Mouse (Mus musculus) stomach, embryonic 14.5 days (tissue): ENCODE results near the gene Smim6. TPM values are rescaled to one million over a fixed set of nuclear protein-coding genes. Genes with fewer than 3 reads are reported as not detected.

Experiments used
- ATAC-seq: fragments of 200-750 bp; cut with Nextera tagmentation; 2 replicates; pipeline ENCODE4 v1.8.0; 2017; ENCODE audit warnings: low read depth, moderate TSS enrichment; ENCODE audit not compliant: insufficient number of reproducible peaks, insufficient read depth, low FRiP score
- H3K27ac ChIP-seq: fragments of 300-500 bp; sonication (generic); 2 replicates; pipeline ENCODE4 v1.5.1; 2014; ENCODE audit warnings: mild to moderate bottlenecking, low read length, moderate library complexity, mixed read lengths
- H3K27me3 ChIP-seq: fragments of 300-500 bp; sonication (generic); 2 replicates; pipeline ENCODE4 v1.6.1; 2014; ENCODE audit warnings: low read length, control low read depth, mixed read lengths; ENCODE audit not compliant: control insufficient read depth, insufficient read depth
- H3K36me3 ChIP-seq: fragments of 300-500 bp; sonication (generic); 2 replicates; pipeline ENCODE4 v1.6.1; 2014; ENCODE audit warnings: mild to moderate bottlenecking, control low read depth, low read length, moderate library complexity, mixed read lengths; ENCODE audit not compliant: control insufficient read depth, insufficient read depth
- H3K4me1 ChIP-seq: fragments of 300-500 bp; sonication (generic); 2 replicates; pipeline ENCODE4 v1.6.1; 2014; ENCODE audit warnings: low read length, control low read depth, mixed read lengths; ENCODE audit not compliant: control insufficient read depth, insufficient read depth
- H3K4me2 ChIP-seq: fragments of 300-500 bp; sonication (generic); replicated peaks from 2 replicates; pipeline ENCODE4 v1.6.1; 2014; ENCODE audit warnings: low read depth, low read length, control low read depth
- H3K4me3 ChIP-seq: fragments of 300-500 bp; sonication (generic); 2 replicates; pipeline ENCODE4 v1.5.1; 2014; ENCODE audit warnings: low read depth, low read length, control low read depth
- H3K9ac ChIP-seq: fragments of 300-500 bp; sonication (generic); replicated peaks from 2 replicates; pipeline ENCODE4 v1.6.1; 2014; ENCODE audit warnings: low read depth, mild to moderate bottlenecking, control low read depth, low read length, moderate library complexity, mixed read lengths
- H3K9me3 ChIP-seq: fragments of 300-500 bp; sonication (generic); 2 replicates; pipeline ENCODE4 v1.6.1; 2016; ENCODE audit warnings: low read depth, low read length, control low read depth; ENCODE audit not compliant: control insufficient read depth
- WGBS: fragments of 180-500 bp; shearing (Covaris S2); extraction: QIAGEN DNeasy Blood & Tissue Kit; methylation state at CpG from one replicate; pipeline ENCODE4 v1.1.7; 2014; 5-methylcytosine and 5-hydroxymethylcytosine counted together
- polyA plus RNA-seq: library from polyadenylated mRNA; unstranded; fragments of >200 nt; fragmentation: Nextera tagmentation; extraction: Ambion mirVana; gene quantifications from 2 replicates; pipeline ENCODE4 v1.2.1, GENCODE M21; 2014

Smim6 gene
- 35.9 and 41.9 TPM in 2 replicates for polyA plus RNA-seq

GRCm38 (mm10) chr11:115911632-115912376 lies at the start of gene Smim6:
Gene Smim6, plus strand, starts transcription at chr11:115912017.
- H3K9me3 ChIP-seq: no peaks in the 10 kb centered on the region
- peak within 1 kb of the TSS; percentile 93 for H3K27ac ChIP-seq
- 0 out of 2 replicates have a peak within 1 kb of the TSS, but pooled peaks have one; percentile 11 for H3K9ac ChIP-seq
- peaks cover 14% of the 10 kb centered on the region; the same call in 1 of the 2 replicates for H3K36me3 ChIP-seq
- H3K4me2 ChIP-seq: peak within 1 kb of the TSS; percentile 25
- H3K4me1 ChIP-seq: no peaks in the 10 kb centered on the region
- H3K27me3 ChIP-seq: no peaks in the 10 kb centered on the region
- ATAC-seq: peak; percentile 87
- 62% methylated on average over 11 of the region's 11 CpGs for WGBS
- H3K4me3 ChIP-seq: peak within 1 kb of the TSS; percentile 10

GRCm38 (mm10) chr11:115863895-115864294 lies 47.9 kb upstream of the Smim6 start:
- H3K27ac ChIP-seq: no peak overlapping the region
- WGBS: 79% methylated on average over 8 of the region's 8 CpGs
- H3K9ac ChIP-seq: no peak overlapping the region
- H3K9me3 ChIP-seq: no peaks in the 10 kb centered on the region
- H3K4me3 ChIP-seq: no peak overlapping the region
- no peak overlapping the region for H3K4me2 ChIP-seq
- H3K36me3 ChIP-seq: no peaks in the 10 kb centered on the region
- 0 out of 2 replicates have a peak, but pooled peaks cover 5% of the 10 kb centered on the region for H3K4me1 ChIP-seq
- no peak for ATAC-seq
- peaks cover 15% of the 10 kb centered on the region for H3K27me3 ChIP-seq

- H3K27ac ChIP-seq: no peak overlapping the region
Observed at GRCm38 (mm10) chr11:115869393-115869792, 42.4 kb upstream of the Smim6 start.

GRCm38 (mm10) chr11:115872437-115872836 lies 39.4 kb upstream of the Smim6 start:
- Histone ChIP-seq H3K4me1 (no peaks in the 10 kb centered on the region), H3K27ac (no peak overlapping the region), H3K27me3 (no peaks in the 10 kb centered on the region), H3K9me3 (no peaks in the 10 kb centered on the region), H3K9ac (no peak overlapping the region), H3K36me3 (no peaks in the 10 kb centered on the region), H3K4me2 (no peak overlapping the region), H3K4me3 (no peak overlapping the region)
- no peak for ATAC-seq
- 55% methylated on average over 4 of the region's 4 CpGs for WGBS

More at GRCm38 (mm10) chr11:115869393-115869792, 42.4 kb upstream of the Smim6 start:
- no peaks in the 10 kb centered on the region for H3K27me3 ChIP-seq
- no peaks in the 10 kb centered on the region for H3K4me1 ChIP-seq
- H3K9ac ChIP-seq: no peak overlapping the region
- no peaks in the 10 kb centered on the region for H3K36me3 ChIP-seq
- H3K9me3 ChIP-seq: no peaks in the 10 kb centered on the region
- 64% methylated on average over 8 of the region's 8 CpGs for WGBS
- peak; percentile 50 for ATAC-seq
- no peak overlapping the region for H3K4me2 ChIP-seq
- H3K4me3 ChIP-seq: no peak overlapping the region

GRCm38 (mm10) chr11:115875935-115876334 lies 35.9 kb upstream of the Smim6 start:
- Histone ChIP-seq H3K36me3 (no peaks in the 10 kb centered on the region), H3K4me3 (no peak overlapping the region), H3K9me3 (no peaks in the 10 kb centered on the region), H3K4me1 (no peaks in the 10 kb centered on the region), H3K4me2 (no peak overlapping the region), H3K27ac (no peak overlapping the region), H3K27me3 (no peaks in the 10 kb centered on the region), H3K9ac (no peak overlapping the region)
- no peak for ATAC-seq
- WGBS: 87% methylated on average over 3 of the region's 3 CpGs

- Histone ChIP-seq H3K4me3 (no peak overlapping the region), H3K36me3 (no peaks in the 10 kb centered on the region), H3K9me3 (no peaks in the 10 kb centered on the region), H3K4me2 (no peak overlapping the region), H3K9ac (no peak overlapping the region), H3K27me3 (no peaks in the 10 kb centered on the region), H3K27ac (no peak overlapping the region), H3K4me1 (no peaks in the 10 kb centered on the region)
- 86% methylated on average over 5 of the region's 5 CpGs for WGBS
- no peak for ATAC-seq
Observed at GRCm38 (mm10) chr11:115876438-115876837, 35.4 kb upstream of the Smim6 start.

GRCm38 (mm10) chr11:115877174-115877755 lies 34.6 kb upstream of the Smim6 start:
- Histone ChIP-seq H3K4me1 (no peaks in the 10 kb centered on the region), H3K4me2 (no peak overlapping the region), H3K27me3 (no peaks in the 10 kb centered on the region), H3K9ac (no peak overlapping the region), H3K36me3 (no peaks in the 10 kb centered on the region), H3K4me3 (no peak overlapping the region), H3K9me3 (no peaks in the 10 kb centered on the region), H3K27ac (no peak overlapping the region)
- 43% methylated on average over 6 of the region's 6 CpGs for WGBS
- no peak; the same call in 1 of the 2 replicates for ATAC-seq

GRCm38 (mm10) chr11:115878071-115878470 lies 33.7 kb upstream of the Smim6 start:
- Histone ChIP-seq H3K36me3 (no peaks in the 10 kb centered on the region), H3K9ac (no peak overlapping the region), H3K4me3 (no peak overlapping the region), H3K4me2 (no peak overlapping the region), H3K9me3 (no peaks in the 10 kb centered on the region), H3K4me1 (no peaks in the 10 kb centered on the region), H3K27ac (no peak overlapping the region), H3K27me3 (no peaks in the 10 kb centered on the region)
- no peak for ATAC-seq
- WGBS: 71% methylated on average over 8 of the region's 8 CpGs
